Mouse (Mus musculus) myocyte (in vitro differentiated cells): ENCODE results near the gene Tex26. TPM values are rescaled to one million over a fixed set of nuclear protein-coding genes. Genes with fewer than 3 reads are reported as not detected.

Source experiments
- H3K27me3 ChIP-seq: one replicate; pipeline ENCODE4 v1.6.1; 2011; ENCODE audit not compliant: control insufficient read depth, insufficient read depth, insufficient read length
- H3K36me3 ChIP-seq: one replicate; pipeline ENCODE4 v1.6.1; 2011; ENCODE audit not compliant: control insufficient read depth, insufficient read depth
- H3K4me2 ChIP-seq: one replicate; pipeline ENCODE4 v1.6.1; 2011; ENCODE audit warnings: low read depth, control low read depth
- H3K4me3 ChIP-seq: one replicate; pipeline ENCODE4 v1.5.1; 2011; ENCODE audit warnings: mild to moderate bottlenecking, control low read depth, moderate library complexity
- H3K79me2 ChIP-seq: one replicate; pipeline ENCODE4 v1.6.1; 2011; ENCODE audit not compliant: control insufficient read depth, insufficient read depth
- H3ac ChIP-seq: one replicate; pipeline ENCODE4 v1.6.1; 2011; ENCODE audit not compliant: control insufficient read depth, insufficient read length
- CEBPB ChIP-seq: IDR thresholded peaks from 2 replicates; pipeline ENCODE4 v1.6.1; 2011; ENCODE audit warnings: mild to moderate bottlenecking, moderate library complexity; ENCODE audit not compliant: poor library complexity, insufficient read depth, severe bottlenecking
- E2F4 ChIP-seq: IDR thresholded peaks from one replicate; pipeline ENCODE4 v1.6.1; 2011; ENCODE audit warnings: mild to moderate bottlenecking, control low read depth, moderate library complexity; ENCODE audit not compliant: insufficient read depth
- MAX ChIP-seq: IDR thresholded peaks from one replicate; pipeline ENCODE4 v1.6.1; 2011; ENCODE audit warnings: low read depth, mild to moderate bottlenecking, control low read depth
- MYOD1 ChIP-seq, 3 experiments: IDR thresholded peaks; one replicate each; pipeline ENCODE4 v1.6.1; 2011; ENCODE audit warnings: control low read depth in 2 of 3, low read depth in 2 of 3, mild to moderate bottlenecking in 2 of 3, moderate library complexity in 1 of 3; ENCODE audit not compliant: insufficient read length in 2 of 3, control insufficient read depth in 1 of 3
- MYOG ChIP-seq, 3 experiments: IDR thresholded peaks; one replicate each; pipeline ENCODE4 v1.6.1; 2011; ENCODE audit warnings: control low read depth in 2 of 3, low read depth in 2 of 3, mild to moderate bottlenecking in 2 of 3; ENCODE audit not compliant: insufficient read length in 2 of 3, control insufficient read depth in 1 of 3, insufficient read depth in 1 of 3
- POLR2A ChIP-seq: IDR thresholded peaks from one replicate; pipeline ENCODE4 v1.6.1; 2011; ENCODE audit warnings: low read depth, mild to moderate bottlenecking, control low read depth, moderate library complexity; ENCODE audit not compliant: insufficient read length
- POLR2AphosphoS2 ChIP-seq: IDR thresholded peaks from one replicate; pipeline ENCODE4 v1.6.1; 2011; ENCODE audit warnings: low read depth, control low read depth; ENCODE audit not compliant: insufficient read length
- REST ChIP-seq: IDR thresholded peaks from one replicate; pipeline ENCODE4 v1.6.1; 2011; ENCODE audit warnings: mild to moderate bottlenecking, control low read depth, moderate library complexity; ENCODE audit not compliant: insufficient read depth, insufficient read length
- SRF ChIP-seq: IDR thresholded peaks from one replicate; pipeline ENCODE4 v1.6.1; 2011; ENCODE audit warnings: low read depth; ENCODE audit not compliant: control insufficient read depth, insufficient read length
- TCF12 ChIP-seq: IDR thresholded peaks from one replicate; pipeline ENCODE4 v1.6.1; 2011; ENCODE audit warnings: mild to moderate bottlenecking, control low read depth; ENCODE audit not compliant: poor library complexity, insufficient read depth, severe bottlenecking
- TCF3 ChIP-seq: IDR thresholded peaks from one replicate; pipeline ENCODE4 v1.6.1; 2011; ENCODE audit warnings: low read depth, control low read depth; ENCODE audit not compliant: insufficient read length
- USF1 ChIP-seq: IDR thresholded peaks from one replicate; pipeline ENCODE4 v1.6.1; 2011; ENCODE audit warnings: low read depth, mild to moderate bottlenecking, control low read depth, moderate library complexity
- polyA plus RNA-seq: library from polyadenylated mRNA; unstranded; fragments of >200 nt; fragmentation: generic; extraction: Trizol; gene quantifications from one replicate; pipeline ENCODE4 v1.2.1, GENCODE M21; 2012; ENCODE audit warnings: missing spikeins

The Tex26 gene
- polyA plus RNA-seq, 1 experiment: 0.56 TPM

DNA sequence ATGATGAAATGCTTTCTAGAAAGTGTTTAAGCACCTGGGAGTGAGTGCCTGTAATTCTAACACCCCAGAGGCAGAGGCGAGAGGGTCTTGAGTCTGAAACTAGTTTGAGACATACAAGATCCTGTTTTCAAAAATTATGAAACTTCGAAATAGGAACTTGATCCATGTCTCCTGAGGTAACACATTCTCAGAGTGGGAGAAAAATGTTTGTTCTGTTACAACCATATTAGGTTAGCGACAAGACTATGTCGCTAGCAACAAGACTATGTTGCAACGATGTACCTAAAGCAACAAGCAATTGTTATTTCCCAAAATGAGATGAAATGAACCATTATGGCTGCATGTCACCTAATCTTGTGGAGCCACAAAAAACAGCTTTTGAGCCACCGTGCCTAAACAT lies 46.0 kb downstream of the Tex26 start:
- Histone ChIP-seq H3K79me2 (no peaks in the 10 kb centered on the region), H3ac (no peak overlapping the region), H3K27me3 (no peaks in the 10 kb centered on the region), H3K36me3 (no peaks in the 10 kb centered on the region), H3K4me3 (no peak overlapping the region), H3K4me2 (no peak overlapping the region)
- TF ChIP-seq E2F4 (no peak), TCF12 (no peak)

DNA sequence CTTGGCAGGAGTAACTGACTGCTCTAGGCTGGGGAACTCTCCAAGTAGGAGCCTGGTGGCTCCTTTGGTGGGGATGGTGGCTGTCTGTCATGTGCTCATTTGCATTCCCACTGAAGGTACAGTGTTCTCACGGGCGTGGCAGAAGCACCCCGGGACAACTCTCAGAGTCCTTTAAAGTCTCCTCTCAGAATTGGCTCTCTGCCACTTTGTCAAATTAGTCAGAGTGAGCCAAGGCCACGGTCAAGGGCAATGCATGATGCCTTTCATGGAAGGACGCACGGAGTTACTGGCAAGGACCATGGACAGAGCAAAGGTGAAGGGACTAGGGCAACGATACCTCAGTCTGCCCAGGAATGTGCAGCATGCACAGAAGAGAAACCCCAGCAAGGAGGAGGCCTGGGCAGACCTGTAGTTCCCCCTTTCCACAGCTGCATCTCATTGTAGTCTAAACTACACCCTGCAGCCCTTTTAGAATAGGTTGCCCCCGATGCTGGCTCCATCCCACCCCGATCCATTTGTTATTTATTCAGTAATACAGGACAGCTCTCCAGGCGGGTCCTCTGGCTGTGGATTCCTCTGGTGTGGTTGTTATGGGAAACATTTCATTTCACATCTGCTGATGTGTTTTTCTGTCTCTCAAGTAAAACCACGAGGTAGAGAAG lies 49.0 kb downstream of the Tex26 start:
- Histone ChIP-seq H3K4me3 (no peak overlapping the region), H3K27me3 (no peaks in the 10 kb centered on the region)
- TF ChIP-seq REST: peak; percentile 93
- no peak for TF ChIP-seq POLR2A
- no peak for TF ChIP-seq TCF3

DNA sequence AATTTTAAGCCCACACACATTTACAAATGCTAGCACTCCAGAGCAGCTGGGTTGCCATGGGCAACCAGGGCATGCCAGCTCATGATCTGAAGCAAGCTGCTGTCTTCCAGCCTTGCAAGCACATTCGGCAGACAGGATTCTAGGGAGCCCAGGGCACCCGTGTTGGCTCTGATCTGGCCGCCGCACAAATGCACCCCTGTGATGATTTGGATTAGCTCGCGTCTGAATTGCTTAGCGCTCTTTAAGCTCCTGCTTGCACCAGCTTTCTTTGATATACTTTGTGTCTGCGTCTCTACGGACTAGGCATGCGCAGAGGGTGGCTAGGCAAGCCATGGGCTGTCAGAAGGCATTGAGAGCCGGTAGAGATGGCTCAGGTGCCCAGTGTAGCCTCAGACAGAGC lies 49.7 kb downstream of the Tex26 start:
- H3K27me3 ChIP-seq: no peaks in the 10 kb centered on the region
- no peak overlapping the region for H3ac ChIP-seq
- no peak overlapping the region for H3K4me3 ChIP-seq
- H3K36me3 ChIP-seq: no peaks in the 10 kb centered on the region
- TF ChIP-seq POLR2AphosphoS2 (no peak), MAX (no peak), TCF12 (no peak), MYOG (IDR thresholded peaks at IDR 0.05; ENCODE audit: control insufficient read depth in 1 of 3, insufficient read depth in 1 of 3, insufficient read length in 2 of 3, low read depth in 2 of 3) (no peak), MYOD1 (IDR thresholded peaks at IDR 0.05; ENCODE audit: control insufficient read depth in 1 of 3, insufficient read length in 2 of 3, low read depth in 2 of 3) (no peak), USF1 (no peak), TCF3 (no peak)
- H3K79me2 ChIP-seq: no peaks in the 10 kb centered on the region
- no peak overlapping the region for H3K4me2 ChIP-seq

More for the DNA sequence above, 49.0 kb downstream of the Tex26 start:
- no peak overlapping the region for H3K4me2 ChIP-seq
- no peaks in the 10 kb centered on the region for H3K79me2 ChIP-seq
- H3K36me3 ChIP-seq: no peaks in the 10 kb centered on the region
- H3ac ChIP-seq: no peak overlapping the region

DNA sequence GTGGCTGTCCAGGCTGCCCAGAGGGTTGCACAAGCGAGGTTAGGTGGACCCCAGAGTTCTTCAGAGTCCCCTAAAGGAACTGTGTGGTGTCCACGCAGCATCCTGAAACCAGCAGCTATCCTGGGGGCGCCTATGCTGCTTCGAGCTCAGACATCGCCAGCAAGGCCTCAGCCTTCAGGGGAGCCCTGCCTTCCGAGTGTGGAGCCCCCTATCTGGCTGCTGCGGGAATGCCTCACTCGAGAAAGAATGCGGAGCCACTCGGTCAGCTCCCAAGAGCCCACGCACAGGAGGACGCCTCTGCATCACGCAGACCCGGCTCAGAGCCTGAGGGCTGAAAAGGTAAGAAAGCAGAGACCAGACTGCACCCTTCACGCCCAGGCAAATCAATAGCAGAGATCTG lies 50.8 kb downstream of the Tex26 start:
- no peak overlapping the region for H3K4me2 ChIP-seq
- no peak overlapping the region for H3ac ChIP-seq
- H3K4me3 ChIP-seq: no peak overlapping the region
- H3K27me3 ChIP-seq: no peaks in the 10 kb centered on the region
- H3K36me3 ChIP-seq: no peaks in the 10 kb centered on the region
- TF ChIP-seq MAX (no peak), CEBPB (no peak)
- H3K79me2 ChIP-seq: no peaks in the 10 kb centered on the region

DNA sequence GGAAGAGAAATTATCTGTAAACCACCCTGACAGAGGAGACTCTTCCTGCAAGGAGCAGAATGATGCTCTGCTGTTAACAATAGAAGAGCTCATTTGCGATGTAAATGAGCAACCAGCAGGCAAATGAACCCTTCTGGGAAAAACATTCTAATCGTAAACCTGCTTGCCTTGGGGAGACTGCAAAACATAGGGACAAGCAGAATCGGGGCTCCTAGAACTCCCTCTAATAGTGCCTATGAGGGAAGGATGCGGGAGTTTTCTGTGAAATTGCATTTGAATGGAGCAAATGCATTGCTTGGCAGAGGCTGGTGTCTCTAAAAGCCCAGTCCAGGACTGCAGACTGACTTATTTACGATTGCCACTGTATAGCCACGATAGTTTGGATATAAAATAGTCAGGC lies 56.2 kb downstream of the Tex26 start:
- no peak for TF ChIP-seq POLR2A
- TF ChIP-seq TCF3: no peak
- no peak for TF ChIP-seq REST
- TF ChIP-seq POLR2AphosphoS2: no peak
- no peak for TF ChIP-seq MYOD1 (IDR thresholded peaks at IDR 0.05; ENCODE audit: control insufficient read depth in 1 of 3, insufficient read length in 2 of 3, low read depth in 2 of 3)
- no peak for TF ChIP-seq MAX
- TF ChIP-seq USF1: no peak
- no peak for TF ChIP-seq CEBPB
- TF ChIP-seq TCF12: no peak
- no peak for TF ChIP-seq E2F4
- no peak for TF ChIP-seq SRF
- no peak for TF ChIP-seq MYOG (IDR thresholded peaks at IDR 0.05; ENCODE audit: control insufficient read depth in 1 of 3, insufficient read depth in 1 of 3, insufficient read length in 2 of 3, low read depth in 2 of 3)

More for the DNA sequence above, 56.2 kb downstream of the Tex26 start:
- Histone ChIP-seq H3K36me3 (no peaks in the 10 kb centered on the region), H3K27me3 (no peaks in the 10 kb centered on the region), H3ac (no peak overlapping the region), H3K4me3 (no peak overlapping the region), H3K79me2 (no peaks in the 10 kb centered on the region), H3K4me2 (no peak overlapping the region)
